Mouse (Mus musculus) MEL (cell line): Measurements from ENCODE around the gene Foxn3.

ENCODE experiments used
- CTCF ChIP-seq, 3 experiments: IDR thresholded peaks in 2 of 3; conservative IDR thresholded peaks in 1 of 3; 2 replicates each; pipeline ENCODE4 v1.5.1; 2011 to 2012; ENCODE audit warnings: low read length in 3 of 3, low read depth in 2 of 3, mild to moderate bottlenecking in 2 of 3, improper control_type of control experiment in 1 of 3, inconsistent platforms in 1 of 3, mixed read lengths in 1 of 3, moderate library complexity in 1 of 3; ENCODE audit not compliant: control insufficient read depth in 1 of 3, insufficient read depth in 1 of 3, poor library complexity in 1 of 3, severe bottlenecking in 1 of 3
- E2F4 ChIP-seq: IDR thresholded peaks from 2 replicates; pipeline ENCODE4 v1.6.1; 2011; ENCODE audit warnings: low read depth, low read length, improper control_type of control experiment, borderline replicate concordance
- ELF1 ChIP-seq: IDR thresholded peaks from 2 replicates; pipeline ENCODE4 v1.6.1; 2014; ENCODE audit warnings: low read depth, mild to moderate bottlenecking, inconsistent platforms, low read length, improper control_type of control experiment, moderate library complexity
- ETS1 ChIP-seq: IDR thresholded peaks from 2 replicates; pipeline ENCODE4 v1.6.1; 2012; ENCODE audit warnings: low read depth, mild to moderate bottlenecking, inconsistent platforms, low read length, improper control_type of control experiment, moderate library complexity
- GATA1 ChIP-seq: IDR thresholded peaks from 2 replicates; pipeline ENCODE4 v1.6.1; 2011; ENCODE audit warnings: low read depth, low read length, improper control_type of control experiment
- MAX ChIP-seq: IDR thresholded peaks from 2 replicates; pipeline ENCODE4 v1.6.1; 2011; ENCODE audit warnings: low read length, improper control_type of control experiment
- POLR2A ChIP-seq, 2 experiments: IDR thresholded peaks; 2 replicates each; pipeline ENCODE4 v1.6.1; 2011 to 2012; ENCODE audit warnings: low read length in 2 of 2, mild to moderate bottlenecking in 2 of 2, control low read depth in 1 of 2, improper control_type of control experiment in 1 of 2, low read depth in 1 of 2, moderate library complexity in 1 of 2; ENCODE audit not compliant: control insufficient read depth in 1 of 2, insufficient read depth in 1 of 2, poor library complexity in 1 of 2
- TCF12 ChIP-seq: IDR thresholded peaks from 2 replicates; pipeline ENCODE4 v1.6.1; 2014; ENCODE audit warnings: low read depth, mild to moderate bottlenecking, inconsistent platforms, low read length, improper control_type of control experiment, moderate library complexity

- TF ChIP-seq GATA1 (no peak), POLR2A (IDR thresholded peaks at IDR 0.05; ENCODE audit: control insufficient read depth in 1 of 2, insufficient read depth in 1 of 2, low read depth in 1 of 2, low read length in 2 of 2, poor library complexity in 1 of 2) (no peak), E2F4 (no peak), CTCF (IDR thresholded peaks at IDR 0.05 in 2 of 3, conservative IDR thresholded peaks at IDR 0.05 in 1 of 3; ENCODE audit: control insufficient read depth in 1 of 3, insufficient read depth in 1 of 3, low read depth in 2 of 3, low read length in 3 of 3, poor library complexity in 1 of 3, severe bottlenecking in 1 of 3) (no peak), TCF12 (no peak), ETS1 (no peak), MAX (no peak), ELF1 (no peak)
Observed at GRCm38 (mm10) chr12:99375426-99375825, 188.0 kb downstream of the Foxn3 start.
